Mouse (Mus musculus) retina, postnatal 1 day (tissue): ENCODE measurements around the gene Glyr1.
A peak's percentile ranks its signal among the peaks of the same experiment; 100 is the strongest.

Source experiments
- DNase-seq: peaks from one replicate; pipeline ENCODE4 v3.0.0-alpha.2; 2012

Gene Glyr1

GRCm38 (mm10) chr16:5010371-5010935 is 39.2 kb downstream of the Glyr1 start:
- DNase-seq, result peak; percentile 22

- DNase-seq, result no peak
Measured at GRCm38 (mm10) chr16:5008076-5008475, 41.6 kb downstream of the Glyr1 start.

GRCm38 (mm10) chr16:5007492-5007891 is 42.2 kb downstream of the Glyr1 start:
- peak; percentile 6 for DNase-seq

GRCm38 (mm10) chr16:5007067-5007466 is 42.6 kb downstream of the Glyr1 start, which contains the start of gene Smim22:
Gene Smim22, plus strand, starts transcription at chr16:5007288.
- DNase-seq, result no peak

- no peak for DNase-seq
Measured at GRCm38 (mm10) chr16:5000611-5001010, 49.1 kb downstream of the Glyr1 start.

- no peak for DNase-seq
Measured at GRCm38 (mm10) chr16:4998984-4999383, 50.7 kb downstream of the Glyr1 start.

- no peak for DNase-seq
Measured at GRCm38 (mm10) chr16:4997553-4997952, 52.1 kb downstream of the Glyr1 start, which contains the start of gene Sept12. Gene Sept12, minus strand, starts transcription at chr16:4997852.

- DNase-seq, result no peak
Measured at GRCm38 (mm10) chr16:4993276-4993675, 56.4 kb downstream of the Glyr1 start.

GRCm38 (mm10) chr16:4984717-4985116 is 64.9 kb downstream of the Glyr1 start:
- DNase-seq, result no peak

GRCm38 (mm10) chr16:4979755-4980380 is 69.8 kb downstream of the Glyr1 start:
- DNase-seq, result peak; percentile 45

GRCm38 (mm10) chr16:4978275-4979051 is 71.2 kb downstream of the Glyr1 start:
- DNase-seq, result no peak

GRCm38 (mm10) chr16:4976180-4976579 is 73.5 kb downstream of the Glyr1 start:
- DNase-seq, result no peak

- DNase-seq, result no peak
Measured at GRCm38 (mm10) chr16:4974521-4974920, 75.1 kb downstream of the Glyr1 start.

- no peak for DNase-seq
Measured at GRCm38 (mm10) chr16:4971626-4972025, 78.0 kb downstream of the Glyr1 start.

GRCm38 (mm10) chr16:4969055-4969843 is 80.4 kb downstream of the Glyr1 start:
- no peak for DNase-seq

GRCm38 (mm10) chr16:4968426-4968825 is 81.2 kb downstream of the Glyr1 start:
- no peak for DNase-seq

- DNase-seq, result no peak
Measured at GRCm38 (mm10) chr16:4965392-4966129, 84.1 kb downstream of the Glyr1 start.

GRCm38 (mm10) chr16:4964731-4965391 is 84.8 kb downstream of the Glyr1 start:
- no peak for DNase-seq
